Mouse (Mus musculus): Measurements from ENCODE around the gene Btnl2.

The Btnl2 gene

GRCm38 (mm10) chr17:34398711-34399393 lies 44.2 kb downstream of the Btnl2 start, which contains the start of gene BC051142:
Gene BC051142, plus strand, starts transcription at chr17:34398820.
- DNase-seq (ENCODE audit: low spot score in 2 of 2) = peak; percentile 87 to 89

- no peak for DNase-seq (ENCODE audit: low spot score in 2 of 2)
Measured at GRCm38 (mm10) chr17:34399394-34399715, 44.7 kb downstream of the Btnl2 start.

GRCm38 (mm10) chr17:34411117-34411516 lies 56.5 kb downstream of the Btnl2 start:
- DNase-seq (ENCODE audit: low spot score in 2 of 2) = peak; percentile 73 to 80
